Mouse (Mus musculus): ENCODE data around the gene Gm5460. TPM values are rescaled to one million over a fixed set of nuclear protein-coding genes. Genes with fewer than 3 reads are reported as not detected.

The Gm5460 gene
- total RNA-seq, 2 experiments from 2014 or later = not detected

DNA sequence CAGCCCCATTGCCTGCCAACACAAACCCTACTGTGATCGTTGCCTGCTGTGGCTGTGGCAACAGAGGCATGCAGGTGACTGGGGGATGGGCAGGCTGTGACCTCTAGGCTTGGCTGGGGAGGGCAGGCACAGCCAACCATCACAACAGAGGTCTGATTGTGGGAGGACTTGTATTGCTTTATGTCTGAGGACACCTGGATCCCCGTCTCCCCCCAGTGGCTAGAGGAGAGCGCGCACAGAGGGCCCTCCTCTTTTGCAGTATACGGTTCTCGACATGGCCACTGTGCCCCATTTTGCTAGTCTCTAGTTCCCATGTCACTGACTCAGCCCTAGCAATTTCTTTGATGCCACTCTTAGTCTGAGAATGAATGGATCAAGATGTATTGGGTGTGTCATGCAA is 55.1 kb downstream of the Gm5460 start:
- intact Hi-C loops (cut with DNase I) = loop anchor here (10.0 kb wide), 1 partner anchor 397 kb away; no protein-coding TSS in a partner anchor
- DNase-seq = no peak

DNA sequence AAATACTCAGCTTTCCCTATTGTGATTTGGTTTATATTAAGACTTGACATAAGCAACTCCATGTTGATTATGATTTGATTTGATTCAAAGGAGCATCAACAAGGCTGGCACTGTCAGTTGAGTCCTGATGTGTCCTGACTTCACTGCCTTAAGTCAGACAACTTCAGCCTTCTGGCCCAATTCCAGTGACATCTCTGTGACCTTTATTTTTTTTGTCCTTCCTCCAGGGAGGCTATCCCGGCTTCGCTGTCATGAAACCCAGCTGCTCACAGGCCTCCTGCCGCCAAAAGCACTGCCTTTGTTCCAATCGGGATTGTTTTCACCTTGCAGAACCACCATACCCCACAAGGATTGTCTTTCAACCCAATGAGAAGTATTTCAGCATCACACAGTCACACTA is 58.8 kb downstream of the Gm5460 start:
- intact Hi-C loops (cut with DNase I) = loop anchor here (10.0 kb wide), 1 partner anchor 401 kb away; no protein-coding TSS in a partner anchor
- DNase-seq = no peak

DNA sequence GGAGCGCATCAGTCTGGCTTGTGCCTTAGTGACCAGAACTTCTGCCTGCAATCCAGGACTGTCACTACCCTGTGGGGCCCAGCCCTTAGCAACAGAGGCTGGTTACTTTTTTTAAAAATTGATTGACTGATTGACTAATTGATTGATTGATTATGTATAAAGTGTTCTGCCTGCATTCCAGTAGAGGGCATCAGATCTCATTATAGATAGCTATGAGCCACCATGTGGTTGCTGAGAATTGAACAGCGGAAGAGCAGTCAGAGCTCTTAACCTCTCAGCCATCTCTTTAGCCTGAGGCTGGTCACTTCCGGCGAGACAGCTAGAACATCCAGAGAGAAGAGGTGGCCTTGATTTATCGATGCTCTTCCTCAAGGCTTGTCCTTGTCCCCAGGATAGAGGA is 60.7 kb downstream of the Gm5460 start:
- no peak for DNase-seq

DNA sequence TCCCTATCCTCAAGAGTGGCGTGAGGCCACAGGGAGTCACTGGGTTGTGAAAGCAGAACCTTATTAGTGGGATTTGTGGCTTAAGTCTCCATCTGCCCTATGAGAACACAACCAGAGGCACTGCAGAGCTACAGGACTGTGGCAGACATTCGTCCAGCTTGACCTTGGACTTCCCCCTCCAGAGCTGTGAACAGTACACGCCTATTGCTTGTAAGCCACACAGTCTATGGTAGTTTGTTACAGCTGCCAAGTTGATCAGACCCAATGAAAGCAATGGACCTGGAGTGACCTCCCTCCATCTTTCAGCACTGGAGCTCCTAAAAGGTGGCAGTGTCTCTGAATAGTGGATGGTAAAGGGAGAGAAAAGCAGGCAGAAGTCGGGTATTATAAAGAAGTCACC is 61.7 kb downstream of the Gm5460 start:
- no peak for DNase-seq
- intact Hi-C loops (cut with DNase I) = loop anchor here (10.0 kb wide), 1 partner anchor 403 kb away; no protein-coding TSS in a partner anchor

More for the DNA sequence above, 60.7 kb downstream of the Gm5460 start:
- intact Hi-C loops (cut with DNase I) = loop anchor here (10.0 kb wide), 1 partner anchor 402 kb away; no protein-coding TSS in a partner anchor

DNA sequence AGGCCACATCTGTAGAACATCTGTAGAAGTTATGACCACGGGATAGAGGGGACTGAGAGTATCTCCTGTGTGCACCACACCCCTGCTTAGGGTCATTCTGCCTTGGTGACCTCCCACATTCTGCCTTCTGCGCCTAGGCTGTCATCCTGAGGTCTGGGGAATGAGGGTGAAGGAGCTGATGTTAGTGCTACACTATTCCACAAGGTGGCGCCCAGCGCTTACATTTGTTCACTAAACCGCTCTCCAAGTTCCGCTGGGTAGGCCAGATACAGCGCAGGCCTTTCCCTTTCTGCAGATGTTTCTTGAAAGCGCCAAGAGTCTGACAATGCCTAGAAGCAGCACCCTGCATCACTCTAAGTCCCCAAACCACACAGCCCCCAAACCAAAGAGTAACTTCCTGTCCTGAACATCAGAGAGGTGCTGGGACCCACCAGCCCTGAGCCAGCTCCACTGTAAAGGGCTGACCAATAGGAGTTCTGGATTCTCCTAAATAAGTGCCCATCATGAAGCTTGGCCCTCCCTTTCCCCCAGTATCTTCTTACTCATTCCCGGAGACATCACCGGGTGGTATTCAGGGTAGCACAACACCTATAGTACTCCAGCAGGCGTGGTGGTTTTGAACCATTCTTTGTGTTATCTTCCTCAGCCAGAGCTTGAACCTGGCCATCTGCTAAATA is 63.9 kb downstream of the Gm5460 start:
- intact Hi-C loops (cut with DNase I) = loop anchor here (5.0 to 10.0 kb wide), 3 partner anchors 137 to 494 kb away; partner anchors contain the start of gene Syt15
- DNase-seq = peak; percentile 80

DNA sequence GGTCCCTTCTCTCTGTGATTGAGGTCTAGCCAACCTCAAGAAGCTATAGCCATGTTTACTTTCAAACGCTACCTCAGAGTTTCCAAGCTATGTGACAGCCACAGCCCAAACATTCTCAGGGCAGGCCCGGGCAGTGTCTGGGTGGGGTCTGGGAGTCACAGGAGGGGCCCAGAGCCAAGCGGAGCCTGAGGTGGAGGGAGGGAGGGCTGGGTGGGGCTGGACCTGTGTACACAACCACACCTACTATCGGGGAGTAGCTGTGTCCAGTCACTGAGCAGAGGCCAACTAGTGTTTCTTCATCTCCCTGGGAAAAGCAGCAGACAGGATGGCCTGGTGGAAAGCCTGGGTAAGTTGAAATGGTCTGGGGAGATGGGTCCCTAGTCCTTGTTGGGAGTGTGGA is 69.2 kb downstream of the Gm5460 start, which contains the start of gene Anxa8:
Gene Anxa8, plus strand, starts transcription at position 251 of the 400 bp plus-strand sequence.
- intact Hi-C loops (cut with DNase I) = loop anchor here (10.0 kb wide), 2 partner anchors 279 to 489 kb away; no protein-coding TSS in a partner anchor
- no peak for DNase-seq

DNA sequence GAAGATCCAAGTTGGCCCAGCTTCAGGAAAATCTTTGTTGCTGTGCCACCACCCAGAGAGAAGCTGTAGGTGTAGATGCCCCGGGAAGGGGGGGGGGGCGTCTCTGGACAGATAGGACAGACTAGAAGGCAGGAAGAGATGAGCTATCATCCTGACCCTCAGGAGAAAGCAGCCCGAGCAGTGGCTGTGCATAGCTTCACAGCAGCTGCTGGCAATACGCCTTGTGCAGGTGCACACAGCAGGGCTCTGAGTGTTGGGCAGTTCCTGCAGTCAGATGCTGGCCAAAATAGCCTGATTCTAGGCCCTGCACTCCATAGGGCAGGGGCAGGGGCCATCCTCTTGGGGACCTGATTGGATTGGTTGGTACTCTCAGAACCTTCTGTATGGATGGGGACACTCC is 70.2 kb downstream of the Gm5460 start:
- intact Hi-C loops (cut with DNase I) = loop anchor here (10.0 kb wide), 2 partner anchors 278 to 488 kb away; no protein-coding TSS in a partner anchor
- peak; percentile 19 for DNase-seq

DNA sequence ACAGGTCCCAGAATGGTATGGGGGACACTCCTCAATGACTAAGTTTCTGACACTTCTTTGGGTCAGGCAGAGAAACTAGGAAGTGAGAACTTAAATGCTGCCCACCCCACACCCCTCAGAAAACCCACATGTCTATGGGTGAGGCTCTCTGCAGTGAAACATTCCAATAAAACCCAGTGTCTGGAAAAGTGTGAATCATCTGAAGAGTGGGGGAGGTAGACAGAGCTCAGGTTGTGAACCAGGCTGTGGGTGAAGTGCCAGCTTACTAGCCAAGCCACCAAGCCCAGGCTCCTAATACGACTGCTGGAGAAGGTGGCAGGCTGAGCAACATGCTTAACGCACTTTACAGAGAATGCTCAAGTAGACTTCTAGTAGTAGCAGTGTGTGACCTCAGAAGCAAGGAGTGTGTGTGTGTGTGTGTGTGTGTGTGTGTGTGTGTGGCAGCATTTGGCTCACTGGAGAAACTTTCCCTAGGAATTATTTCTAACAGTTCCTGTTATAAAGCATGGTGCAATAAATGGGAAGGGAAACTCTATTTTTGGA is 71.4 kb downstream of the Gm5460 start:
- DNase-seq = no peak
- intact Hi-C loops (cut with DNase I) = loop anchor here (10.0 kb wide), 2 partner anchors 277 to 487 kb away; no protein-coding TSS in a partner anchor

DNA sequence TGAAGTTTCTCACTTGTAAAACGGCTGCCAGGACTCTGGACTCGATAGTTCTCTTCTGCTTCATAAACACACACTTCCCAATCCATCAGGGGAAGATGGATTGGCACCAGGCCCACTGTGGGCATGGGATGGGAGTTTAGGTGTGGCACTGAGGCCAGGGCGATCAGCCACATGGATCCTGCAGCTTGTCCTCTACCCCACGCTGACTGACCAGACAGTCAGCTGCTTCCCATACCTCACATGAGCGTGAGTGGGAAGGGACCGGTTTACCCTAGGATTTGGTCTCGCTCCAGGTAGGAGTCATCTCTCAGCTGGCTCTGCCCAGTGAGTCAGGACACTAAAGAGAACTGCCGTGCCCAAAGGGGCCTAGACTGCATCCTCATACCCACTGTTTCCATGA is 73.2 kb downstream of the Gm5460 start:
- intact Hi-C loops (cut with DNase I) = loop anchor here (10.0 kb wide), 2 partner anchors 275 to 485 kb away; no protein-coding TSS in a partner anchor
- DNase-seq = peak; percentile 53

DNA sequence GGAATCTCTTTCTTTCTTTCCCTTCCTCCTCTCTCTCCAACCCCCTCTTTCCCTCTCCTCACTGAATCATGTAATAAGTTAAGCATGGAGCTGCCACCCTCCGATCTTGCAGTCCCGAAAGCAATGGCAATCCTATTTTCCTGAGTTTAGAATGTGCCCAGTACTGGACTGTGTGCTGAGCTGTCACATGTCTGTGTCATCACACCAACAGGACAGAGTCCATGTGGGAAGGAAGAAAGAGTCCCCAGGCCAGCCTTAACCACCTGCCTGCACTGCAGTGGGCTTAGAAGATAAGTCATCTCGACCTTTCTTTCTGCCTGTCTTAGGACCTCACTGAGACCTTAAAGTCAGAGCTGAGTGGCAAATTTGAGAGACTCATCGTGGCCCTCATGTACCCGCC is 74.9 kb downstream of the Gm5460 start:
- DNase-seq = no peak
- intact Hi-C loops (cut with DNase I) = no loop called here

DNA sequence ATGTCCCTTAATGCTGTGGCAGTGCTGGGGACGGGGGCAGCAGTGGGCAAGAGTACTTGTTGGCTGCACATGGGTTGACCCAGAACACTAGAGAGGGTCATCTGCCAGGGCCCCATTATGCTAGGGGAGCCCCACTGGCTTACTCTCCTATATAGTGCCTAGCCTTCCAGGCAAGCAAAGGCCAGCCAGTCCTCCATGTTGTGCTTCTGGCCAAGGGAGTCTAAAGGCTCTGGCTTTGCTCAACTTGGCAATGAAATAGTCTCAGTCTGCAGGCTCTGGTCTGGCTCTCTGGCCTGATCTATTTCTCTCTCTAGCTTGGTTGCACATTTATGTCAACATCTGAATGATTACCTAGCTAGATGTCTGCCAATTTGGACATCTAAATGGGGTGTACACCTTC is 76.3 kb downstream of the Gm5460 start:
- intact Hi-C loops (cut with DNase I) = no loop called here
- DNase-seq = no peak

DNA sequence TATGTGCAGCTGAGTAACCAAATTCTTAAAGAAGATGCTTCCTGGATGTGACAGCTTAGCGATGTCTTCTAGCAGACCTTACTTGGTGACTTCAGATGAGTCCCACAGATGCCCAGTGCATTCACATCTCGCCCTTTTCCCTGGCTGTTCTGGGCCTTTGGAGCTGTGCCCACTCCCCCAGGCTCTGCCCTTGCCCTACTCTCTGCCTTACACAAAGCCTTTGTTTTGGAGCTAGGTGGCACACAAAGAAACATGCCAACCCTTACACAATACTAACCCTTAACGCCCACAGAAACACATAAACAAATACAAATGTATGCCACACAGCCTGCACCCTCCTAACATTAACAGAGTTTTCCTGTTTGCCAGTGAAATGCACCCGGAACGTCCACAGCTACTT is 79.6 kb downstream of the Gm5460 start:
- intact Hi-C loops (cut with DNase I) = no loop called here
- DNase-seq = no peak

Other genes with a start within 250 kb of the Gm5460 start
- 1 to 10 TPM; 7.7 to 9.2 TPM for gene Gdf10, start 93.2 kb upstream of the Gm5460 start, total RNA-seq (2021)
- gene Gdf2, start 75.7 kb upstream of the Gm5460 start, total RNA-seq (2021) = not detected
- under 1 TPM in 1 of 2 experiments, not detected in 1; 0.08 TPM for gene Rbp3, start 62.8 kb upstream of the Gm5460 start, total RNA-seq (2021)
- gene Zfp488, start 38.0 kb upstream of the Gm5460 start, total RNA-seq (2021) = 1 to 10 TPM; 2.3 to 2.9 TPM
- not detected for gene Gm30083, start 1.6 kb upstream of the Gm5460 start, total RNA-seq (2021)
- gene Antxrl, start 35.9 kb downstream of the Gm5460 start, total RNA-seq (2021) = not detected
- under 1 TPM; 0.42 to 0.52 TPM for gene Anxa8, start 69.2 kb downstream of the Gm5460 start, total RNA-seq (2021)
- gene A630023A22Rik, start 86.0 kb downstream of the Gm5460 start, total RNA-seq (2021) = not detected
- under 1 TPM in 1 of 2 experiments, not detected in 1; 0.16 TPM for gene Npy4r, start 135.7 kb downstream of the Gm5460 start, total RNA-seq (2021)
- 10 to 100 TPM; 26.2 to 30.0 TPM for gene Gprin2, start 184.9 kb downstream of the Gm5460 start, total RNA-seq (2021)
- gene Syt15, start 202.8 kb downstream of the Gm5460 start, total RNA-seq (2021) = 1 to 10 TPM; 1.2 to 1.5 TPM

Data from left cerebral cortex, postnatal 4 days (tissue).